10 mouse cellular contexts compared by ENCODE assay signal in the genomic region with DNA sequence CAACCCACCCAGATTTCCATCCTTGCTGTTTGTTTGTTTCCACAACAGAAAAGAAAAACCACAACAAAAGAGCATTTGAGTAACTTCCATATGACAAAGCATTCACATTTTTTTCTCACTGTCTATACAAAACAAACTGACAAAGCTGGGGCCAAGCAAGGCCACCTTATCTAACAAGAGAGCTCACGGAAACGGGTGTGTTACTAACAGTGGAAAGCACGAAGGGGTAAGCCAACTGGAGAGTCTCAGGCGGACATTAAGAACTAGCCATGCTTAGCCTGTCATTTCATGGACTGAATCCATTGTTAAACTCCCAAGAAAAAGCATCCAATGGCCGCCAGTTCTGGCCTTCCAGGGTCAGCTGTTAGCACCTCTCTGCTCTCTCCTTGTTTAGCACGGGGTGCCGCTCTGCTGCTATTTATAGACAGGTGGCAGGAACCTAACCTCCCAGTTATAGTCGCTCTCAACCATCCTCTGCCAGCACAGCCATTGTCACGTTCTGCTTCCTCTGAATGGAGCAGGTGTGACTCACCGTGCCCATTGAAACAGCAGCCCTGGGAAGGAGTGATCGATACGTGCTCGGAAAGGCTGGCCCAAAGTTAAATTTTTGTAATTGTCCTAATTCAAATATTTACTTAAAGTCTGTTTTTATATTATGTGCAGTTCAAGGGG. TPM values are rescaled to one million over a fixed set of nuclear protein-coding genes. Genes with fewer than 3 reads are reported as not detected.
A peak's percentile ranks its signal among the peaks of the same experiment; 100 is the strongest.
DNase-seq lines count a peak whose midpoint lies in the region; ATAC-seq lines count a peak whose summit lies in the region.
"Had no signal": no experiment of that assay in that cellular context is flagged by ENCODE, and none has a peak within 500 bp of the region (broad histone marks: within the 10 kb centered on the region; RNA-seq: fewer than 3 reads in every experiment).

No protein-coding gene starts in this region.

- peak overlapping the region; percentile 9; the same call in 1 of the 2 replicates for H3K4me2 ChIP-seq in liver, embryonic 11.5 days
- H3K4me2 ChIP-seq in stomach, embryonic 16.5 days (ENCODE audit: low read depth, low read length): peak overlapping the region; percentile 29; the same call in 1 of the 2 replicates

- H3K27me3 ChIP-seq in liver, embryonic 11.5 days (replicated peaks; ENCODE audit: control insufficient read depth, insufficient read depth, low read length): no peaks in the 10 kb centered on the region
- no peaks in the 10 kb centered on the region for H3K27me3 ChIP-seq in stomach, embryonic 16.5 days (ENCODE audit: control insufficient read depth, insufficient read depth, low read length)
- H3K27me3 ChIP-seq: Patski had no signal

- H3K36me3 ChIP-seq in liver, embryonic 11.5 days (ENCODE audit: control insufficient read depth, insufficient read depth, low read length): no peaks in the 10 kb centered on the region
- H3K36me3 ChIP-seq in stomach, embryonic 16.5 days (ENCODE audit: control insufficient read depth, insufficient read depth, low read length): no peaks in the 10 kb centered on the region

- H3K9me3 ChIP-seq in liver, embryonic 11.5 days (ENCODE audit: control insufficient read depth, low read length): no peaks in the 10 kb centered on the region
- H3K9me3 ChIP-seq in stomach, embryonic 16.5 days (replicated peaks; ENCODE audit: control insufficient read depth, low read length): 0 out of 2 replicates have a peak, but pooled peaks cover 8% of the 10 kb centered on the region

- DNase-seq in cerebellum, postnatal 10 days: peak; percentile 16 to 22
- DNase-seq in cerebellum, adult 11-12 months: no peak
- DNase-seq in urinary bladder, adult 18-20 months (ENCODE audit: low spot score in 2 of 2): peak; percentile 13 to 19
- no peak for DNase-seq in urinary bladder, postnatal 10 days (ENCODE audit: low spot score)
- no peak for DNase-seq in liver, embryonic 11.5 days (ENCODE audit: low spot score)
- no peak for DNase-seq in cerebellum, postnatal 4 days (ENCODE audit: low spot score in 2 of 2)
- no peak for DNase-seq in frontal cortex, postnatal 36 days (ENCODE audit: low spot score in 2 of 2)

- peaks cover 2% of the 10 kb centered on the region; the same call in 1 of the 2 replicates for H3K4me1 ChIP-seq in liver, embryonic 11.5 days (replicated peaks; ENCODE audit: control insufficient read depth, insufficient read depth, low read length)
- peaks cover 17% of the 10 kb centered on the region for H3K4me1 ChIP-seq in stomach, embryonic 16.5 days (ENCODE audit: control insufficient read depth, insufficient read depth, low read length)

- no peak overlapping the region for H3K9ac ChIP-seq in liver, embryonic 11.5 days (ENCODE audit: low read depth, low read length)
- H3K9ac ChIP-seq in stomach, embryonic 16.5 days (ENCODE audit: low read length): peak overlapping the region; percentile 26

- no peak overlapping the region for H3K27ac ChIP-seq in liver, embryonic 11.5 days (ENCODE audit: low read depth, low read length)
- peak overlapping the region; percentile 78 for H3K27ac ChIP-seq in stomach, embryonic 16.5 days (ENCODE audit: low read length)

- ATAC-seq in liver, embryonic 11.5 days (replicated peaks; ENCODE audit: low FRiP score): peak; percentile 67
- peak; percentile 83 for ATAC-seq in stomach, embryonic 16.5 days (ENCODE audit: insufficient read depth, low FRiP score)
- ATAC-seq: Patski had no signal

- no peak overlapping the region for H3K4me3 ChIP-seq in liver, embryonic 11.5 days (ENCODE audit: low read depth, low read length)
- no peak overlapping the region; the same call in 1 of the 2 replicates for H3K4me3 ChIP-seq in stomach, embryonic 16.5 days (replicated peaks; ENCODE audit: low read length)

- 37% methylated on average over 13 of the region's 13 CpGs for WGBS in liver, embryonic 11.5 days
- 26% methylated on average over 13 of the region's 13 CpGs for WGBS in stomach, embryonic 16.5 days

RNA-seq across cellular contexts. Expression of a gene that starts 8.6 kb away (rescaled TPM):
- polyA plus RNA-seq in liver, embryonic 11.5 days (2014; fragmentation: Nextera tagmentation; extraction: Ambion mirVana): not detected in 2 replicates
- not detected in 2 replicates for polyA plus RNA-seq in stomach, embryonic 16.5 days (2015; fragmentation: Nextera tagmentation; extraction: Ambion mirVana)
- polyA plus RNA-seq: neural tube, embryonic 11.5 days had no signal

RNA-seq across cellular contexts. Expression of a gene that starts 33.7 kb away (rescaled TPM):
- 3.5 and 4.9 TPM in 2 replicates for polyA plus RNA-seq in liver, embryonic 11.5 days (2014; fragmentation: Nextera tagmentation; extraction: Ambion mirVana)
- 11.4 TPM in 2 replicates for polyA plus RNA-seq in stomach, embryonic 16.5 days (2015; fragmentation: Nextera tagmentation; extraction: Ambion mirVana)

Comparison
In these comparisons a context has a peak if more than half of its experiments do, and no peak if none do; other contexts are left out.
1. DNase-seq: peak in cerebellum, postnatal 10 days (2 of 2) and urinary bladder, adult 18-20 months (2 of 2); none in cerebellum, adult 11-12 months (single experiment), urinary bladder, postnatal 10 days (single experiment), liver, embryonic 11.5 days (single experiment), cerebellum, postnatal 4 days (0 of 2) and frontal cortex, postnatal 36 days (0 of 2).